Mouse (Mus musculus) C2C12 (cell line): Measurements from ENCODE around the gene Tdg.

ENCODE experiments used
- CEBPB ChIP-seq: IDR thresholded peaks from one replicate; pipeline ENCODE4 v1.6.1; 2011; ENCODE audit warnings: low read depth, mild to moderate bottlenecking, control low read depth, moderate library complexity
- CTCF ChIP-seq: IDR thresholded peaks from one replicate; pipeline ENCODE4 v1.5.1; 2011; ENCODE audit not compliant: control insufficient read depth, insufficient read depth, insufficient read length
- MAX ChIP-seq: IDR thresholded peaks from one replicate; pipeline ENCODE4 v1.6.1; 2011; ENCODE audit warnings: mild to moderate bottlenecking, control low read depth
- MYOG ChIP-seq: IDR thresholded peaks from one replicate; pipeline ENCODE4 v1.6.1; 2011; ENCODE audit not compliant: control insufficient read depth, insufficient read length; ENCODE audit errors: extremely low read depth

DNA sequence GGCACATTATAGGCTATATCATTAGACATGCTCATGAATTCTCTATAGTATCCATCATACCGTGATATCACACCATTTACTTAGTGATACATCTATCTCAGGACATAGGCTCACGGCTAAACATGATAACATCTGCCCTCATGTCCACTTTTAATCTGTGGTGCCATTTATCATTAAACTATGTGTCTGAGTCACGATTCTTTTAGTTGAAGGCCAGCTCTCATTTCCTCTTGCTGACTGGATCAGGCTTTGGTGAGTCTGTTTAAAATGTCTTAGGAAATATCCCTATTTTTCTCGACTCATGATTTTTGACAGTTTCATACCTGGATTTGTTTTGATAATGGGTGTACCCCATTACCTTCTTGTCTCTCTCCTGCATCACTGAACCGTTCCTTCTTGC is 66.3 kb downstream of the Tdg start, which contains the start of gene Hcfc2:
- TF ChIP-seq CTCF (no peak), CEBPB (no peak), MYOG (no peak), MAX (no peak)
